Mouse (Mus musculus): ENCODE data around the gene Pfkfb4. TPM values are rescaled to one million over a fixed set of nuclear protein-coding genes. Genes with fewer than 3 reads are reported as not detected.

Pfkfb4 gene
- polyA plus RNA-seq, 1 experiment from 2014 or later = 16.8 TPM

GRCm38 (mm10) chr9:108998287-108999166 is 6.9 kb downstream of the Pfkfb4 start:
- H3K4me1 ChIP-seq = no peaks in the 10 kb centered on the region; the same call in none of the 2 replicates
- H3K4me2 ChIP-seq = no peak overlapping the region
- H3K9ac ChIP-seq = peak overlapping the region; percentile 40; the same call in 1 of the 2 replicates
- no peak overlapping the region for H3K27ac ChIP-seq
- 84% methylated on average over 19 of the region's 19 CpGs for whole genome bisulfite sequencing
- no peak for ATAC-seq
- H3K36me3 ChIP-seq (ENCODE audit: poor library complexity, severe bottlenecking) = no peaks in the 10 kb centered on the region
- H3K27me3 ChIP-seq = no peaks in the 10 kb centered on the region
- H3K4me3 ChIP-seq = no peak overlapping the region
- no peaks in the 10 kb centered on the region for H3K9me3 ChIP-seq (replicated peaks)

- no peaks in the 10 kb centered on the region for H3K36me3 ChIP-seq (ENCODE audit: poor library complexity, severe bottlenecking)
- no peaks in the 10 kb centered on the region; the same call in none of the 2 replicates for H3K4me1 ChIP-seq
- H3K27ac ChIP-seq = no peak overlapping the region
- H3K9ac ChIP-seq = no peak overlapping the region
- no peaks in the 10 kb centered on the region for H3K27me3 ChIP-seq
- no peak overlapping the region for H3K4me2 ChIP-seq
- H3K9me3 ChIP-seq (replicated peaks) = no peaks in the 10 kb centered on the region
- no peak for ATAC-seq
- WGBS = 76% methylated on average over 4 of the region's 4 CpGs
- no peak overlapping the region for H3K4me3 ChIP-seq
Observed at GRCm38 (mm10) chr9:108999167-108999526, 7.6 kb downstream of the Pfkfb4 start.

GRCm38 (mm10) chr9:109000726-109001125 is 9.1 kb downstream of the Pfkfb4 start:
- no peak overlapping the region for H3K9ac ChIP-seq
- H3K9me3 ChIP-seq (replicated peaks) = no peaks in the 10 kb centered on the region
- H3K4me3 ChIP-seq = no peak overlapping the region
- H3K27ac ChIP-seq = no peak overlapping the region
- H3K27me3 ChIP-seq = no peaks in the 10 kb centered on the region
- H3K4me2 ChIP-seq = no peak overlapping the region
- ATAC-seq = peak; percentile 69
- WGBS = 13% methylated on average over 3 of the region's 3 CpGs
- no peaks in the 10 kb centered on the region for H3K36me3 ChIP-seq (ENCODE audit: poor library complexity, severe bottlenecking)
- no peaks in the 10 kb centered on the region; the same call in none of the 2 replicates for H3K4me1 ChIP-seq

- Histone ChIP-seq H3K27ac (no peak overlapping the region), H3K4me3 (no peak overlapping the region), H3K9me3 (replicated peaks) (no peaks in the 10 kb centered on the region), H3K36me3 (ENCODE audit: poor library complexity, severe bottlenecking) (no peaks in the 10 kb centered on the region; the same call in 1 of the 2 replicates), H3K27me3 (no peaks in the 10 kb centered on the region), H3K4me1 (no peaks in the 10 kb centered on the region), H3K9ac (no peak overlapping the region), H3K4me2 (no peak overlapping the region)
- 48% methylated on average over 2 of the region's 2 CpGs for WGBS
- no peak for ATAC-seq
Observed at GRCm38 (mm10) chr9:109003201-109003600, 11.6 kb downstream of the Pfkfb4 start.

- no peak for ATAC-seq
- no peaks in the 10 kb centered on the region for H3K9me3 ChIP-seq (replicated peaks)
- no peak overlapping the region for H3K9ac ChIP-seq
- peaks cover 6% of the 10 kb centered on the region for H3K36me3 ChIP-seq (ENCODE audit: poor library complexity, severe bottlenecking)
- WGBS = 85% methylated on average over 21 of the region's 21 CpGs
- H3K27me3 ChIP-seq = no peaks in the 10 kb centered on the region
- no peaks in the 10 kb centered on the region for H3K4me1 ChIP-seq
- no peak overlapping the region for H3K4me2 ChIP-seq
- H3K4me3 ChIP-seq = no peak overlapping the region
- H3K27ac ChIP-seq = no peak overlapping the region
Observed at GRCm38 (mm10) chr9:109007025-109007780, 15.6 kb downstream of the Pfkfb4 start.

- Histone ChIP-seq H3K27ac (no peak overlapping the region), H3K4me3 (no peak overlapping the region), H3K27me3 (no peaks in the 10 kb centered on the region), H3K4me2 (no peak overlapping the region), H3K9ac (no peak overlapping the region), H3K4me1 (no peaks in the 10 kb centered on the region), H3K9me3 (replicated peaks) (no peaks in the 10 kb centered on the region), H3K36me3 (ENCODE audit: poor library complexity, severe bottlenecking) (peaks cover 6% of the 10 kb centered on the region)
- 83% methylated on average over 9 of the region's 9 CpGs for WGBS
- ATAC-seq = no peak
Observed at GRCm38 (mm10) chr9:109008081-109008480, 16.5 kb downstream of the Pfkfb4 start.

GRCm38 (mm10) chr9:109008994-109009635 is 17.5 kb downstream of the Pfkfb4 start:
- Histone ChIP-seq H3K4me2 (no peak overlapping the region), H3K27ac (no peak overlapping the region), H3K9me3 (replicated peaks) (no peaks in the 10 kb centered on the region), H3K4me1 (no peaks in the 10 kb centered on the region), H3K9ac (0 out of 2 replicates have a peak overlapping the region, but pooled peaks have one; percentile 8), H3K4me3 (no peak overlapping the region), H3K27me3 (no peaks in the 10 kb centered on the region), H3K36me3 (ENCODE audit: poor library complexity, severe bottlenecking) (peaks cover 6% of the 10 kb centered on the region)
- ATAC-seq = no peak
- WGBS = 76% methylated on average over 10 of the region's 10 CpGs

GRCm38 (mm10) chr9:109009636-109010315 is 18.2 kb downstream of the Pfkfb4 start:
- Histone ChIP-seq H3K9ac (no peak overlapping the region), H3K27ac (no peak overlapping the region), H3K9me3 (replicated peaks) (no peaks in the 10 kb centered on the region), H3K27me3 (no peaks in the 10 kb centered on the region), H3K4me3 (no peak overlapping the region), H3K4me1 (no peaks in the 10 kb centered on the region), H3K4me2 (no peak overlapping the region), H3K36me3 (ENCODE audit: poor library complexity, severe bottlenecking) (peaks cover 6% of the 10 kb centered on the region)
- WGBS = 65% methylated on average over 17 of the region's 17 CpGs
- ATAC-seq = no peak

- H3K9me3 ChIP-seq (replicated peaks) = no peaks in the 10 kb centered on the region
- peaks cover 6% of the 10 kb centered on the region for H3K36me3 ChIP-seq (ENCODE audit: poor library complexity, severe bottlenecking)
- H3K27me3 ChIP-seq = no peaks in the 10 kb centered on the region
- no peak overlapping the region for H3K27ac ChIP-seq
- no peak for ATAC-seq
- no peaks in the 10 kb centered on the region for H3K4me1 ChIP-seq
- WGBS = 90% methylated on average over 14 of the region's 14 CpGs
- no peak overlapping the region for H3K9ac ChIP-seq
- H3K4me3 ChIP-seq = no peak overlapping the region
- H3K4me2 ChIP-seq = no peak overlapping the region
Observed at GRCm38 (mm10) chr9:109010316-109010690, 18.7 kb downstream of the Pfkfb4 start.

- no peaks in the 10 kb centered on the region for H3K4me1 ChIP-seq
- no peaks in the 10 kb centered on the region for H3K27me3 ChIP-seq
- H3K27ac ChIP-seq = no peak overlapping the region
- no peak for ATAC-seq
- peaks cover 6% of the 10 kb centered on the region; the same call in 1 of the 2 replicates for H3K36me3 ChIP-seq (ENCODE audit: poor library complexity, severe bottlenecking)
- no peak overlapping the region for H3K4me2 ChIP-seq
- WGBS = 78% methylated on average over 8 of the region's 8 CpGs
- no peaks in the 10 kb centered on the region for H3K9me3 ChIP-seq (replicated peaks)
- H3K4me3 ChIP-seq = no peak overlapping the region
- no peak overlapping the region for H3K9ac ChIP-seq
Observed at GRCm38 (mm10) chr9:109015397-109015796, 23.8 kb downstream of the Pfkfb4 start.

GRCm38 (mm10) chr9:109016973-109017604 is 25.5 kb downstream of the Pfkfb4 start:
- no peak overlapping the region for H3K9ac ChIP-seq
- no peaks in the 10 kb centered on the region for H3K9me3 ChIP-seq (replicated peaks)
- no peak overlapping the region for H3K4me2 ChIP-seq
- 81% methylated on average over 11 of the region's 11 CpGs for WGBS
- no peaks in the 10 kb centered on the region for H3K4me1 ChIP-seq
- 0 out of 2 replicates have a peak, but pooled peaks cover under 1% of the 10 kb centered on the region for H3K36me3 ChIP-seq (ENCODE audit: poor library complexity, severe bottlenecking)
- no peak overlapping the region for H3K4me3 ChIP-seq
- H3K27me3 ChIP-seq = no peaks in the 10 kb centered on the region
- H3K27ac ChIP-seq = no peak overlapping the region
- no peak for ATAC-seq

Measured in forebrain, embryonic 13.5 days (tissue).